Comparison of ENCODE assay signal across 8 mouse cellular contexts in genomic region chr19:5302455-5302854, GRCm38 (mm10). TPM values are rescaled to one million over a fixed set of nuclear protein-coding genes. Genes with fewer than 3 reads are reported as not detected.
A peak's percentile ranks its signal among the peaks of the same experiment; 100 is the strongest.
DNase-seq lines count a peak whose midpoint lies in the region; ATAC-seq and TF ChIP-seq lines count a peak whose summit lies in the region.

No protein-coding gene starts in this region.

- TF ChIP-seq POLR2A in lung, adult 2 months (IDR thresholded peaks at IDR 0.05; ENCODE audit: borderline replicate concordance, extremely low read depth, low read depth, low read length) = no peak

- H3K4me2 ChIP-seq in stomach, embryonic 16.5 days (ENCODE audit: low read depth, low read length) = no peak overlapping the region

- H3K4me1 ChIP-seq in lung, adult 2 months (ENCODE audit: control insufficient read depth, insufficient read depth, low read length) = no peaks in the 10 kb centered on the region
- H3K4me1 ChIP-seq in stomach, embryonic 16.5 days (ENCODE audit: control insufficient read depth, insufficient read depth, low read length) = no peaks in the 10 kb centered on the region

- H3K27ac ChIP-seq in stomach, embryonic 16.5 days (ENCODE audit: low read length) = no peak overlapping the region

- intact Hi-C loops in left cerebral cortex, postnatal 14 days (cut with DNase I) = no loop called here
- intact Hi-C loops in left cerebral cortex, postnatal 36 days (cut with DNase I) = no loop called here

- peak; percentile 81 for ATAC-seq in granulocyte monocyte progenitor cell, adult 5-6 weeks (replicated peaks; ENCODE audit: poor library complexity, severe bottlenecking)
- ATAC-seq in stomach, embryonic 16.5 days (ENCODE audit: insufficient read depth, low FRiP score) = peak; percentile 46; the same call in 1 of the 2 replicates

- 17% methylated on average over 4 of the region's 4 CpGs for WGBS in lung, adult 2 months
- WGBS in stomach, embryonic 16.5 days = 13% methylated on average over 4 of the region's 4 CpGs

- DNase-seq in adrenal gland, postnatal 25 days = peak; percentile 47
- no peak for DNase-seq in adrenal gland, adult 18-20 months (ENCODE audit: low spot score in 2 of 2)
- DNase-seq in left cerebral cortex, postnatal 14 days (ENCODE audit: low spot score in 2 of 2) = peak; percentile 39 to 56
- DNase-seq in left cerebral cortex, postnatal 36 days (ENCODE audit: low spot score in 2 of 2) = no peak
- peak; percentile 80 for DNase-seq in NIH3T3 (ENCODE audit: low read depth)
- no peak for DNase-seq in lung, adult 2 months

- peak; percentile 62 for TF ChIP-seq CTCF in lung, adult 2 months (IDR thresholded peaks at IDR 0.05; ENCODE audit: insufficient read depth, low read length)

- H3K27me3 ChIP-seq in stomach, embryonic 16.5 days (ENCODE audit: control insufficient read depth, insufficient read depth, low read length) = no peaks in the 10 kb centered on the region

- no peak overlapping the region for H3K4me3 ChIP-seq in lung, adult 2 months (replicated peaks; ENCODE audit: extremely low read depth, low read depth, low read length)
- no peak overlapping the region for H3K4me3 ChIP-seq in stomach, embryonic 16.5 days (replicated peaks; ENCODE audit: low read length)

- no peak overlapping the region for H3K9ac ChIP-seq in stomach, embryonic 16.5 days (ENCODE audit: low read length)

- H3K9me3 ChIP-seq in stomach, embryonic 16.5 days (replicated peaks; ENCODE audit: control insufficient read depth, low read length) = peaks cover 2% of the 10 kb centered on the region

- no peaks in the 10 kb centered on the region for H3K36me3 ChIP-seq in stomach, embryonic 16.5 days (ENCODE audit: control insufficient read depth, insufficient read depth, low read length)

RNA-seq across cellular contexts. Expression of gene Gal3st3, which starts 4.3 kb away (rescaled TPM):
- total RNA-seq in adrenal gland, postnatal 25 days (2021) = not detected in 2 replicates
- under 1 TPM; 0.13 to 0.29 TPM for total RNA-seq in adrenal gland, adult 18-20 months (2021)
- total RNA-seq in left cerebral cortex, postnatal 14 days (2021) = 100 to 1,000 TPM; 106 to 107 TPM
- 10 to 100 TPM; 78.9 to 87.4 TPM for total RNA-seq in left cerebral cortex, postnatal 36 days (2021)
- not detected in 2 replicates for total RNA-seq in granulocyte monocyte progenitor cell, adult 5-6 weeks (2014; fragmentation: Nextera tagmentation)
- not detected in 2 replicates for total RNA-seq in granulocyte monocyte progenitor cell, adult 5-6 weeks (2017)
- polyA plus RNA-seq in lung, adult 2 months (2012; rRNA removed) = 1.9 and 2.3 TPM in 2 replicates
- polyA plus RNA-seq in stomach, embryonic 16.5 days (2015; fragmentation: Nextera tagmentation; extraction: Ambion mirVana) = 1.7 and 2.1 TPM in 2 replicates

RNA-seq across cellular contexts. Expression of gene Sf3b2, which starts 7.2 kb away (rescaled TPM):
- total RNA-seq in adrenal gland, postnatal 25 days (2021) = 175 and 194 TPM in 2 replicates
- total RNA-seq in adrenal gland, adult 18-20 months (2021) = 100 to 1,000 TPM; 139 to 173 TPM
- total RNA-seq in left cerebral cortex, postnatal 14 days (2021) = 100 to 1,000 TPM; 192 to 194 TPM
- 100 to 1,000 TPM; 201 to 202 TPM for total RNA-seq in left cerebral cortex, postnatal 36 days (2021)
- total RNA-seq in granulocyte monocyte progenitor cell, adult 5-6 weeks (2014; fragmentation: Nextera tagmentation) = 177 and 181 TPM in 2 replicates
- 224 and 247 TPM in 2 replicates for total RNA-seq in granulocyte monocyte progenitor cell, adult 5-6 weeks (2017)
- polyA plus RNA-seq in lung, adult 2 months (2012; rRNA removed) = 121 and 132 TPM in 2 replicates
- 253 and 275 TPM in 2 replicates for polyA plus RNA-seq in stomach, embryonic 16.5 days (2015; fragmentation: Nextera tagmentation; extraction: Ambion mirVana)

RNA-seq across cellular contexts. Expression of gene Pacs1, which starts 29.5 kb away (rescaled TPM):
- 18.0 and 26.9 TPM in 2 replicates for total RNA-seq in adrenal gland, postnatal 25 days (2021)
- total RNA-seq in adrenal gland, adult 18-20 months (2021) = 10 to 100 TPM; 15.1 to 20.7 TPM
- 10 to 100 TPM; 66.2 to 69.4 TPM for total RNA-seq in left cerebral cortex, postnatal 14 days (2021)
- 10 to 100 TPM; 62.0 to 63.1 TPM for total RNA-seq in left cerebral cortex, postnatal 36 days (2021)
- 13.5 and 22.1 TPM in 2 replicates for total RNA-seq in granulocyte monocyte progenitor cell, adult 5-6 weeks (2014; fragmentation: Nextera tagmentation)
- 6.5 and 8.0 TPM in 2 replicates for total RNA-seq in granulocyte monocyte progenitor cell, adult 5-6 weeks (2017)
- 37.2 and 40.6 TPM in 2 replicates for polyA plus RNA-seq in lung, adult 2 months (2012; rRNA removed)
- 13.0 and 13.5 TPM in 2 replicates for polyA plus RNA-seq in stomach, embryonic 16.5 days (2015; fragmentation: Nextera tagmentation; extraction: Ambion mirVana)

RNA-seq across cellular contexts. Expression of gene Catsper1, which starts 33.1 kb away (rescaled TPM):
- not detected in 2 replicates for total RNA-seq in adrenal gland, postnatal 25 days (2021)
- total RNA-seq in adrenal gland, adult 18-20 months (2021) = not detected
- not detected for total RNA-seq in left cerebral cortex, postnatal 14 days (2021)
- not detected for total RNA-seq in left cerebral cortex, postnatal 36 days (2021)
- total RNA-seq in granulocyte monocyte progenitor cell, adult 5-6 weeks (2014; fragmentation: Nextera tagmentation) = not detected in 2 replicates
- not detected in 2 replicates for total RNA-seq in granulocyte monocyte progenitor cell, adult 5-6 weeks (2017)
- not detected in 2 replicates for polyA plus RNA-seq in lung, adult 2 months (2012; rRNA removed)
- polyA plus RNA-seq in stomach, embryonic 16.5 days (2015; fragmentation: Nextera tagmentation; extraction: Ambion mirVana) = not detected in 2 replicates

RNA-seq across cellular contexts. Expression of gene Cst6, which starts 46.9 kb away (rescaled TPM):
- 1.6 TPM in 1 of 2 replicates, not detected in the other for total RNA-seq in adrenal gland, postnatal 25 days (2021)
- total RNA-seq in adrenal gland, adult 18-20 months (2021) = 1 to 10 TPM; 2.5 to 3.2 TPM
- 10 to 100 TPM; 15.4 to 17.9 TPM for total RNA-seq in left cerebral cortex, postnatal 14 days (2021)
- total RNA-seq in left cerebral cortex, postnatal 36 days (2021) = 10 to 100 TPM; 20.8 to 35.6 TPM
- total RNA-seq in granulocyte monocyte progenitor cell, adult 5-6 weeks (2014; fragmentation: Nextera tagmentation) = not detected in 2 replicates
- total RNA-seq in granulocyte monocyte progenitor cell, adult 5-6 weeks (2017) = not detected in 2 replicates
- polyA plus RNA-seq in lung, adult 2 months (2012; rRNA removed) = 1.9 and 32.5 TPM in 2 replicates
- polyA plus RNA-seq in stomach, embryonic 16.5 days (2015; fragmentation: Nextera tagmentation; extraction: Ambion mirVana) = 28.3 and 42.3 TPM in 2 replicates

Comparison
In these comparisons a context has a peak if more than half of its experiments do, and no peak if none do; other contexts are left out.
1. DNase-seq: peak in adrenal gland, postnatal 25 days (single experiment), left cerebral cortex, postnatal 14 days (2 of 2) and NIH3T3 (single experiment); none in adrenal gland, adult 18-20 months (0 of 2), left cerebral cortex, postnatal 36 days (0 of 2) and lung, adult 2 months (single experiment).
2. RNA of gene Gal3st3, which starts 4.3 kb away (total RNA-seq): 106 to 107 TPM in left cerebral cortex, postnatal 14 days and 78.9 to 87.4 TPM in left cerebral cortex, postnatal 36 days; 0.13 to 0.29 TPM in adrenal gland, adult 18-20 months, not detected in adrenal gland, postnatal 25 days and not detected in granulocyte monocyte progenitor cell, adult 5-6 weeks; every median in the first group is over 10 times any median in the second.